Mouse (Mus musculus) neural tube, embryonic 12.5 days (tissue): ENCODE measurements at regions not wholly inside any gene's neighbourhood (a gene's known extent, or its start where the extent isn't known, plus 50 kb on each side); places are given as distances from the start of the nearest gene placed in this dataset.

Experiments
- ATAC-seq: fragments of 200-750 bp; cut with Nextera tagmentation; 2 replicates; pipeline ENCODE4 v1.8.0; 2017; ENCODE audit warnings: low read depth, mild to moderate bottlenecking, moderate TSS enrichment, moderate library complexity; ENCODE audit not compliant: low FRiP score
- H3K27ac ChIP-seq: fragments of 300-500 bp; sonication (generic); 2 replicates; pipeline ENCODE4 v1.5.1; 2016
- H3K27me3 ChIP-seq: fragments of 300-500 bp; sonication (generic); replicated peaks from 2 replicates; pipeline ENCODE4 v1.6.1; 2016; ENCODE audit warnings: mild to moderate bottlenecking
- H3K36me3 ChIP-seq: fragments of 300-500 bp; sonication (generic); 2 replicates; pipeline ENCODE4 v1.6.1; 2016; ENCODE audit warnings: mild to moderate bottlenecking
- H3K4me1 ChIP-seq: fragments of 300-500 bp; sonication (generic); 2 replicates; pipeline ENCODE4 v1.6.1; 2016
- H3K4me2 ChIP-seq: fragments of 300-500 bp; sonication (generic); replicated peaks from 2 replicates; pipeline ENCODE4 v1.6.1; 2016; ENCODE audit warnings: mild to moderate bottlenecking
- H3K4me3 ChIP-seq: fragments of 300-500 bp; sonication (generic); 2 replicates; pipeline ENCODE4 v1.5.1; 2016
- H3K9ac ChIP-seq: fragments of 300-500 bp; sonication (generic); 2 replicates; pipeline ENCODE4 v1.6.1; 2016; ENCODE audit warnings: mild to moderate bottlenecking
- H3K9me3 ChIP-seq: fragments of 300-500 bp; sonication (generic); 2 replicates; pipeline ENCODE4 v1.6.1; 2016; ENCODE audit warnings: mild to moderate bottlenecking
- WGBS: fragments of 180-500 bp; shearing (Covaris S2); methylation state at CpG from one replicate; pipeline ENCODE4 v1.1.7; 2016; 5-methylcytosine and 5-hydroxymethylcytosine counted together

GRCm38 (mm10) chr1:83583041-83583440 lies 175.0 kb upstream of the Sphkap start:
- no peaks in the 10 kb centered on the region for H3K36me3 ChIP-seq
- no peaks in the 10 kb centered on the region for H3K9me3 ChIP-seq
- no peak overlapping the region for H3K27ac ChIP-seq
- H3K4me1 ChIP-seq: no peaks in the 10 kb centered on the region
- H3K27me3 ChIP-seq: no peaks in the 10 kb centered on the region
- no peak overlapping the region for H3K9ac ChIP-seq
- ATAC-seq: no peak
- no peak overlapping the region for H3K4me2 ChIP-seq
- 81% methylated on average over 4 of the region's 4 CpGs for WGBS
- no peak overlapping the region for H3K4me3 ChIP-seq

GRCm38 (mm10) chr1:83569991-83570390 lies 162.0 kb upstream of the Sphkap start:
- ATAC-seq: no peak
- Histone ChIP-seq H3K9ac (no peak overlapping the region), H3K9me3 (no peaks in the 10 kb centered on the region), H3K27me3 (no peaks in the 10 kb centered on the region), H3K36me3 (no peaks in the 10 kb centered on the region), H3K4me3 (no peak overlapping the region), H3K27ac (no peak overlapping the region), H3K4me2 (no peak overlapping the region), H3K4me1 (no peaks in the 10 kb centered on the region)
- 86% methylated on average over 5 of the region's 5 CpGs for WGBS

GRCm38 (mm10) chr1:83568746-83569145 lies 160.7 kb upstream of the Sphkap start:
- WGBS: 82% methylated on average over 1 of the region's 1 CpGs
- no peaks in the 10 kb centered on the region for H3K27me3 ChIP-seq
- no peak overlapping the region for H3K4me2 ChIP-seq
- no peak overlapping the region for H3K27ac ChIP-seq
- no peaks in the 10 kb centered on the region for H3K36me3 ChIP-seq
- no peaks in the 10 kb centered on the region for H3K4me1 ChIP-seq
- no peak overlapping the region for H3K9ac ChIP-seq
- no peak overlapping the region for H3K4me3 ChIP-seq
- no peaks in the 10 kb centered on the region for H3K9me3 ChIP-seq
- ATAC-seq: no peak

- Histone ChIP-seq H3K4me2 (no peak overlapping the region), H3K27ac (no peak overlapping the region), H3K4me1 (no peaks in the 10 kb centered on the region), H3K27me3 (no peaks in the 10 kb centered on the region), H3K9me3 (no peaks in the 10 kb centered on the region), H3K4me3 (no peak overlapping the region), H3K9ac (no peak overlapping the region), H3K36me3 (no peaks in the 10 kb centered on the region)
- no peak for ATAC-seq
Measured at GRCm38 (mm10) chr1:83551617-83552016, 143.6 kb upstream of the Sphkap start.

- H3K4me1 ChIP-seq: no peaks in the 10 kb centered on the region
- H3K27me3 ChIP-seq: no peaks in the 10 kb centered on the region
- H3K36me3 ChIP-seq: no peaks in the 10 kb centered on the region
- H3K27ac ChIP-seq: no peak overlapping the region
- H3K4me3 ChIP-seq: no peak overlapping the region
- no peak overlapping the region for H3K9ac ChIP-seq
- no peak for ATAC-seq
- H3K9me3 ChIP-seq: peaks cover 3% of the 10 kb centered on the region; the same call in 1 of the 2 replicates
- no peak overlapping the region for H3K4me2 ChIP-seq
Measured at GRCm38 (mm10) chr1:83535461-83535860, 127.5 kb upstream of the Sphkap start.

- no peaks in the 10 kb centered on the region for H3K4me1 ChIP-seq
- no peak overlapping the region for H3K4me2 ChIP-seq
- no peak overlapping the region for H3K27ac ChIP-seq
- no peak overlapping the region for H3K9ac ChIP-seq
- no peaks in the 10 kb centered on the region for H3K36me3 ChIP-seq
- 73% methylated on average over 1 of the region's 1 CpGs for WGBS
- no peak for ATAC-seq
- no peaks in the 10 kb centered on the region for H3K27me3 ChIP-seq
- no peak overlapping the region for H3K4me3 ChIP-seq
- no peaks in the 10 kb centered on the region for H3K9me3 ChIP-seq
Measured at GRCm38 (mm10) chr1:83527803-83528202, 119.8 kb upstream of the Sphkap start.

- Histone ChIP-seq H3K4me3 (no peak overlapping the region), H3K27ac (no peak overlapping the region), H3K27me3 (no peaks in the 10 kb centered on the region), H3K9me3 (no peaks in the 10 kb centered on the region), H3K4me1 (no peaks in the 10 kb centered on the region), H3K4me2 (no peak overlapping the region), H3K9ac (no peak overlapping the region), H3K36me3 (no peaks in the 10 kb centered on the region)
- ATAC-seq: no peak
- WGBS: 86% methylated on average over 5 of the region's 5 CpGs
Measured at GRCm38 (mm10) chr1:83509356-83509755, 101.4 kb upstream of the Sphkap start.

GRCm38 (mm10) chr1:83505386-83505785 lies 97.4 kb upstream of the Sphkap start:
- no peaks in the 10 kb centered on the region for H3K9me3 ChIP-seq
- no peak overlapping the region for H3K4me2 ChIP-seq
- WGBS: 73% methylated on average over 2 of the region's 2 CpGs
- no peak overlapping the region for H3K9ac ChIP-seq
- no peak for ATAC-seq
- H3K4me1 ChIP-seq: no peaks in the 10 kb centered on the region
- H3K4me3 ChIP-seq: no peak overlapping the region
- no peak overlapping the region for H3K27ac ChIP-seq
- H3K36me3 ChIP-seq: no peaks in the 10 kb centered on the region
- H3K27me3 ChIP-seq: no peaks in the 10 kb centered on the region

GRCm38 (mm10) chr1:83496888-83497287 lies 88.9 kb upstream of the Sphkap start:
- no peak overlapping the region for H3K9ac ChIP-seq
- H3K4me1 ChIP-seq: no peaks in the 10 kb centered on the region
- no peaks in the 10 kb centered on the region for H3K36me3 ChIP-seq
- H3K27ac ChIP-seq: no peak overlapping the region
- no peaks in the 10 kb centered on the region for H3K9me3 ChIP-seq
- H3K4me2 ChIP-seq: no peak overlapping the region
- no peak overlapping the region for H3K4me3 ChIP-seq
- no peak for ATAC-seq
- 91% methylated on average over 2 of the region's 2 CpGs for WGBS
- H3K27me3 ChIP-seq: no peaks in the 10 kb centered on the region

- no peaks in the 10 kb centered on the region for H3K9me3 ChIP-seq
- WGBS: 60% methylated on average over 2 of the region's 2 CpGs
- H3K4me3 ChIP-seq: no peak overlapping the region
- H3K9ac ChIP-seq: no peak overlapping the region
- no peak for ATAC-seq
- no peaks in the 10 kb centered on the region for H3K4me1 ChIP-seq
- no peaks in the 10 kb centered on the region for H3K27me3 ChIP-seq
- no peak overlapping the region for H3K4me2 ChIP-seq
- H3K36me3 ChIP-seq: no peaks in the 10 kb centered on the region
- H3K27ac ChIP-seq: no peak overlapping the region
Measured at GRCm38 (mm10) chr1:83496380-83496779, 88.4 kb upstream of the Sphkap start.

- Histone ChIP-seq H3K4me1 (no peaks in the 10 kb centered on the region), H3K36me3 (no peaks in the 10 kb centered on the region), H3K27me3 (no peaks in the 10 kb centered on the region), H3K9me3 (no peaks in the 10 kb centered on the region), H3K4me3 (no peak overlapping the region), H3K27ac (no peak overlapping the region), H3K4me2 (no peak overlapping the region), H3K9ac (no peak overlapping the region)
- no peak for ATAC-seq
- 80% methylated on average over 4 of the region's 4 CpGs for WGBS
Measured at GRCm38 (mm10) chr1:83495022-83495421, 87.0 kb upstream of the Sphkap start.

GRCm38 (mm10) chr1:83479111-83479510 lies 71.1 kb upstream of the Sphkap start:
- no peak for ATAC-seq
- WGBS: 80% methylated on average over 2 of the region's 2 CpGs
- Histone ChIP-seq H3K4me1 (no peaks in the 10 kb centered on the region), H3K36me3 (no peaks in the 10 kb centered on the region), H3K27me3 (no peaks in the 10 kb centered on the region), H3K4me2 (no peak overlapping the region), H3K9me3 (no peaks in the 10 kb centered on the region), H3K9ac (no peak overlapping the region), H3K4me3 (no peak overlapping the region), H3K27ac (no peak overlapping the region)
